Mouse (Mus musculus): ENCODE data around the gene Hist1h2bg.

The Hist1h2bg gene

DNA sequence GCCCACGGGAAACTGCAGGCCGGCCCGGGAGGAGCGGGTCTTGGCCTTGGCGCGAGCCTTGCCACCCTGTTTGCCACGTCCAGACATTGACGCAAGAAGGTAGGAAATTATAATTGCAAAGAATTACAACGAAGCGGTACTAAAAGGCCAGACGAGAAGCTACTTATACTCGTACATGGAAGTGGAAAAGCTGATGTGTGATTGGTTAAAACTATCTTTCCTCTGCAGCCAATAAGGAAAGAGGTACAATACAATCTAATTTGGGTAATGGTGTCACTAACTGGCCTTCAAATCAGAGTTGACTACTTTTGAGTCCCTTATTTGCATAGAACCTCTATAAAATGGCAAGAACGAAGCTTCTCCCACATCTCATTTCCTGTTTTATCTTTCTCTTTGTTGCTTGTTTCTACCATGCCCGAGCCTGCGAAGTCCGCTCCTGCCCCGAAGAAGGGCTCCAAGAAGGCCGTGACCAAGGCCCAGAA is at the start of gene Hist1h2bg, which contains the start of gene Hist1h2ae:
Hist1h2bg (plus strand) TSS at position 375 of the 482 bp plus-strand sequence.
Hist1h2ae (minus strand) TSS at position 199 of the 482 bp plus-strand sequence.
- DNase-seq (ENCODE audit: low read depth, low spot score): peak; percentile 94

DNA sequence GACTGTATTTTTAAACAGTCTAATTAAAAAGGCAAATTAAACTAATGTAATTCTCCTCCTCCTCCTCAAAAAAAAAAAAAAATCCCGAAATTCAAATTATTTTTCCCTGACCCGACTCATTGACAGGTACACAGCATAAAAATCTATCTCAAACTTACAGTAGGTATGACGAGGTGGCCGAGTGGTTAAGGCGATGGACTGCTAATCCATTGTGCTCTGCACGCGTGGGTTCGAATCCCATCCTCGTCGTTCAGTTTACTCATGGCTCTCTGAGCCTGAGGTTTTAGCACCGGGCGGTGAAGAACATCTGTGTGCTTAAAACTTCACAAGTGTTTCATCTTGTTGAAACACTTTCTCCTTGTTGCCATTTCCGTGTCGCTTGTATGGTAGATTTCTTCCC is 49.5 kb upstream of the Hist1h2bg start:
- DNase-seq (ENCODE audit: low read depth, low spot score): peak; percentile 86

DNA sequence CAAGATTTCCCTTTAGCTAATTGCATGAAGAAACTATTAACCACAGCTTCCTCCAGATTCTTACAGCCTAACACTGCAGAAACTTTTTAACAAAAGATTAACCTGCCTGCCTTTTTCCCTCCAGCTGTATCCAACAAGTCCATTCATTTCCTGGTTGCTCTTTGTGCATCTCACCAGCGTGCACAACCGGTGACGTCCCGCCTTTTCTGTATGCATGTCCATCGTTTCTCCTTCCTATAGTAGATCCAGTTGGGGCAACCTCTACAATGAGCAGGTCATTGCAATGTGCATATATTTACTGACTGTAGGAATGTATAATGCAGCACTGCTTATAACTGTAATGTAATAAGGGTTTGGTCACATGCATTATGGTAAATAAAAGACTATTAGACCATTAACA is 47.2 kb upstream of the Hist1h2bg start:
- no peak for DNase-seq (ENCODE audit: low read depth, low spot score)

DNA sequence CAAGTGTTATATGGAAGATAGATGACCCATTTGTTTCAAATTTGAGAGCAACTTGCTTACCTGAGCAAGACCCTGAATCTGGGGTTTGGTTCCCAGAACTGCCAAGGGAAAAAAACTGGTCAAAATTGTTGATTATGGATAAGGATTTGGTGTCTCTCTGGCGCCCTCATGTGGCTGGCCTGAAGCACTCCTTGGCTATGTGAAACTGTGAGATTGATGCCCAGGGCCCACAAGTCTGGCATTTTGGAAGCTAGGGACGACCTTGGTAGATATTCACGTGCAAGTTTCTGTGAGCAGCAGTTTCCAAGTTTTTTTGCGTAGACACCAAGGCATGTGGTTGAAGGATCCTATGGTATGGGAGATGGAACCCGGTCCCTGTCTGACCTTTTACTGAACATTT is 46.5 kb upstream of the Hist1h2bg start:
- peak; percentile 88 for DNase-seq (ENCODE audit: low read depth, low spot score)

DNA sequence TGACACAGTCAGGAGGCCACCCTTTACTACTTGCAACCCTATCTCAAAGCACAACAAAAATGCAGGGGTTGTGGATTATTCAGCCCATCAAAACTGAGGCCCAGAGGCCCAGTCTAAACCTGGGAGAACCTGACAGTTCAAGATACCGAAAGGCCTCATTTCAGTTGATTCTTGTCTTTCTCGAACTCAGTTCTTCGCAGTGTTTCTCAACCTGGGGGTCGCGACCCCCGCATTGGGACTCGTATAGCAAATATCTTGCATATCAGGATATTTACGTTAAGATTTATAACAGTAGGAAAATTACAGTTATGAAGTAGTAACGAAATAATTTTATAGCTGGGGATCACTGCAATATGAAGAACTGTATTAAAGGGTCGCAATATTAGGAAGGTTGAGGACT is 45.3 kb upstream of the Hist1h2bg start:
- peak; percentile 88 for DNase-seq (ENCODE audit: low read depth, low spot score)

DNA sequence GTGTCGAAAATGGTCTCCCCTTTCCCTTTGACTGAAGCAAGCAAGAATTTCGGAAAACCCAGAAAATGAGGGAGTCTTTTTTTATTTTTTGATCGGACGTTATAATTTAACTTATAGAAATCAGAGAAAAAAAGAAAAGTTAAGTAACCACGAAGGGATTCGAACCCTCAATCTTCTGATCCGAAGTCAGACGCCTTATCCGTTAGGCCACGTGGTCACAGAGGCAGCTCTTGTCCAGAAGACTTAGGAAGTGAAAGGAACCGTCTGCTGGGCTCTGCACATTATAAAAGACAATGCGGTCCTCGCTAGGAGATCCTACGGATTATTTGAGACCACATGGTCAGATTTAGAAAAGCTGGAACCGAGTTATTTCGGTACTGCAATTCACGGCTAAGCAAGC is 44.9 kb upstream of the Hist1h2bg start:
- DNase-seq (ENCODE audit: low read depth, low spot score): peak; percentile 92

DNA sequence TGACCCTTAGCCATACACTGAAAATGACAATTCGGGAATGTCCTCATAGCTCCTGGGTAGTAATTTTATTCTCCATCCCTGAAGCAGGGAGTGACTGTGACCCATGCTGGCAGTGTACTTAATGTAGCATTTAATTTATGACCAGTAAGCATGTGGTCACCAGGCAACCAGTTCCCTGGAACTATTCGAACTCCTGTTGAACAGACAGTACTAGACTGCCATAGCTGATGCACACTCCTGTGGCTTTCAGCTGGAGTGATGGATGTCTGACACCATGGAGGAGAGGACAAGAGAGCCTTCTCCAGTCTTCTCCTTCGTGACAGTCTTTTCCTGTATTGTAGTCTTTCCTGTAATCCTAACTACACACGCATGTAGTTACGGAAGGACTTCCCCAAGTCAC is 42.2 kb upstream of the Hist1h2bg start:
- peak; percentile 14 for DNase-seq (ENCODE audit: low read depth, low spot score)

DNA sequence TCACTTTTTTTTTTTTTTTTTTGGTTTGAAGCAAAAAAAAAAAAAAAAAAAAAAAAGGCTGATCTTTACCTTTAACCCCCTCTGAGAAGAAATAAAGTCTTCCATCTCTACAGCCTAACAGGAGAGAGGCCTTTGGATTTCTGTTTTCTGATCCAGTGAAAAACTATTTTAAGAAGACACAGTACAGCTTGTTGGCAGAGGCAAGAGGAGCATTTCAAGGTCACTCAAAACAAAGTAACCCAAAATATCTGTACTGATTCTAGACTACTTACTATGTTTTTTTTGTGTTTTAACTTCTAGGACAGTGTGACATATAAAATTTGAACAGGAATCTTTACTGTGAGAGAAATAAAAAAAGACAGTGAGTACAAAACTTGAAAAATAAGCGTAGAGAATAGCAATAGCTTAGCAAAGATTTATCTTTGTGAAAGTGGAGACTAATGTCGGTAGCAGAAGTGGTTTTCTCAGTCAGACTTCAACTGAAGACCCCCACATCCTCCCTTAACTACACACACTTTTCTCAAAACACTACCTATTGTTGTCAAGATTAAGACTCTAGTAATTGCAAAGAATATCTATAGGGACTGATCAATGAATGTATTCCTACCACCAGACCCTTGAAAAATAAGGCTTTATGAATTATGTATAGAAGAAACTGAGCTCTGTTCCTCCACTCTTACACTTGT is 41.6 kb upstream of the Hist1h2bg start:
- DNase-seq (ENCODE audit: low read depth, low spot score): no peak

DNA sequence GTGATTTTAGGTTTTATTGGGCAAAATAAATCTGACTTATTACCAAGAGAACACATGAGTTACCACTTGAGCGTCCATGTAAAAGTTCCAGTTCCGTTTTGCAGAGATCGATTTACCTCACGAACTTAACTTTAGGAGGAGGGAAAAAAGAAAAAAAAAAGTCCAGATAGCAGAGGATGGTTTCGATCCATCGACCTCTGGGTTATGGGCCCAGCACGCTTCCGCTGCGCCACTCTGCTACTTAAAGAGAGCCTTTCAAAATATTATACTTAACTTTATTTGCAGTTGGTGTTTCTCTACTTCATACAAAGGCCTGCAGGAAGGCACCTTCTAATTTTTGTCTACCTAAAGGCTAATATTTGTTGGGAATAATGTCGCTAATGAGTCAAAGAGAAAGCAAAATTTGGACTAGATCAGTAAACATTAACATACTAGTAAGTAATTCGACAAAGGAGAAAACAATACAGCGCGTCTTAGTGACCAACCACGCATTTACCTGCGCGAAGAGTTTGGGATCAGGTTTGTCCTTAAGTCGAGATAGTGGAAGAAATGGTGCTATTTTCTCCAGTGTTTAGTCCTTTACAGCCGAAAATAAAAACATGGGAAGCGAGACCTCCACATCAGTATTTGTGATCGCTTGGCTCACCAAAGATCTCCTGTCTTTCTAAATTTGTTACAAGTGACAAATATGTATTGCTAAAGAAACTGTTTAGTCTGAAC is 40.9 kb upstream of the Hist1h2bg start:
- DNase-seq (ENCODE audit: low read depth, low spot score): peak; percentile 85

DNA sequence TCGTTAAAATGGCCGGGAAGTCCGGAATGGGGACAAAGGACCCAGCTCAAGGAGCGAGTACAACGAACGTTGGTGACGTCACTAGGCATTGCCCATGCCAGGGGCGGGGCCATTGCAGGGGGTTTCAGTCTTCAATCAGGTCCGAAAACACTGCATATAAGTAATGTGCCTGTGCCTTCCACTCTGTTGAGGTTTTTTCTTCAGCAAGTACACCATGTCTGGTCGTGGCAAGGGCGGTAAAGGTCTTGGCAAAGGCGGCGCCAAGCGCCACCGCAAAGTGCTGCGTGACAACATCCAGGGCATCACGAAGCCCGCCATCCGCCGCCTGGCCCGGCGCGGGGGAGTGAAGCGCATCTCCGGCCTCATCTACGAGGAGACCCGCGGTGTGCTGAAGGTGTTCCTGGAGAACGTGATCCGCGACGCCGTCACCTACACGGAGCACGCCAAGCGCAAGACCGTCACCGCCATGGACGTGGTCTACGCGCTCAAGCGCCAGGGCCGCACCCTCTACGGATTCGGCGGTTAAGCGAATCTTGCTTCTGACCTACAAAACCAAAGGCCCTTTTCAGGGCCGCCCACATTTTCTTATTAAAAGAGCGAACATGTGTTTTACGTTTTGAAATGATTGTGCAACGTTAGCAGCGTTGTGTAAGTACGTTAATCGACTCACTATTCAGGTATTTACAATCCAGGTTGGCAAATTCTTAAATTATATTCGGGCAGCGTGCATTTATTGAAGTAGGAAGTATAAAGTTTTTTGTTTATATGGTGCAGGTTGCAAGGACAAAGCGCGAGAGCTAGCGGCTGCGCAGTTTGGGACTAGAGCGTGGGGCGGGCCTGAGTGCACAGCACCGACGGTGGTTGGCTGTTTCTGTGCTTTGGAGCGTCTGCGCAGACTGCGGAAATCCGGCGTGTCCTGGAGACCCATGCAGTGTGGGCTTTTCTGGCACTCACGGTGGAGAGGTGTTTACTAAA is 40.0 kb upstream of the Hist1h2bg start, which contains the start of gene Hist1h4h:
Hist1h4h (plus strand) TSS at position 150 of the 975 bp plus-strand sequence.
- DNase-seq (ENCODE audit: low read depth, low spot score): peak; percentile 97

DNA sequence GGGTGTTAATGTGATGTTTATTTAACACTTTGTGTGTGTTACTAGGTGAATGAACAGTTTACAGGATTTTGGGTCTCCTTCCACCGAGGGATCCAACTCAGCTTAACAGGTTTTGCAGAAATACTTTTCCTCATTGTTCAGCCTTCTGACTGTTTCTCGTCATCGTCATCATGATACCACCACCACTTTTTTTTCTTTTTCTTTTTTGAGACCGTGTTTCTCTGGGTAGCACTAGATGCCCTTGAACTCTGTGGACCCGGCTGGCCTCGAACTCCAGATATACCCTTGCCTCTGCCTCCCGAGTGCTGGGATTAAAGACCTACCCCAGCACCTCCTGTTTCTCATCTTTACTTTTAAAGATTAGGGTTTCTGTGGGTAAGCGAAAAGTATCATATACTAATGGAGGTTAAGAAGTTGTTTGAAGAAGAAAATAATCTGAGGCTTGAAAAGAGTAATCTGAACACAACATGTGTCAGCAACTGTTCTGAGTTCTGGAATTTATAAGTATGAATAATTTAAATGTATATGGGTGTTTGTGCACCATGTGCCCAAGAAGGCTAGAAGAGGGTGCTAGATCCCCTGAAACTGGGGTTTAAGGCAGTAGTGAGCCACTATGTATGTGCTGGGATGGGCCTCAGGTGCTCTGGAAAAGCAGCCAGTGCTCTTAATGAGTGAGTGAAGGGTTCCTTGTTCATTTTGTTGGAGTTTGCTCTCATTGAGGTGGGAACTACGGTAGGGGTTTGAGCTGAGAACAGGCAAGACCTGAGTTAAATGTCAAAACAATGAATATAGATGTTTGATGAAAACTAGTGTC is 38.7 kb upstream of the Hist1h2bg start:
- peak; percentile 74 for DNase-seq (ENCODE audit: low read depth, low spot score)

DNA sequence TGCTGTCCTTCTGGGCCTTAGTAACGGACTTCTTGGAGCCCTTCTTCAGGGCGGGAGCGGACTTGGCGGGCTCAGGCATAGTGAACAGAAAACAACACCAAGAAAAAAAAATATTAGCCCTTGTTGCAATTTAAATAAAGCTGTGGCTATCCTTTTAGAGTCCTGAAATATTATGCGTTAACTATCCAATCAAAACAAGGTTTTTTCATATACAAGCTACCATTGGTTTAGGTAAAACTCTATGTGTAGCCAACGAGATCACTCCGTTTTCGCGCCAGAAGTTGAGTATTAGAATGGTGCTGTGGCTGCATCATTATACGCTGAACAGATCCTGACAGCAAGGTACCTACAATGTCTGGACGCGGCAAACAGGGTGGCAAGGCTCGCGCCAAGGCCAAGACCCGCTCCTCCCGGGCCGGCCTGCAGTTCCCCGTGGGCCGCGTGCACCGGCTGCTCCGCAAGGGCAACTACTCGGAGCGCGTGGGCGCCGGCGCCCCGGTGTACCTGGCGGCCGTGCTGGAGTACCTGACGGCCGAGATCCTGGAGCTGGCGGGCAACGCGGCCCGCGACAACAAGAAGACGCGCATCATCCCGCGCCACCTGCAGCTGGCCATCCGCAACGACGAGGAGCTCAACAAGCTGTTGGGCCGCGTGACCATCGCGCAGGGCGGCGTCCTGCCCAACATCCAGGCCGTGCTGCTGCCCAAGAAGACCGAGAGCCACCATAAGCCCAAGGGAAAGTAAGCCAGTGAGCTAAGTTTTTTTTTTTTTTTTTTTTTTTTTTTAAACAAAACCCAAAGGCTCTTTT is 37.4 kb upstream of the Hist1h2bg start, which contains the start of gene Hist1h2af:
Hist1h2af (plus strand) TSS at position 347 of the 808 bp plus-strand sequence.
- peak; percentile 94 for DNase-seq (ENCODE audit: low read depth, low spot score)

DNA sequence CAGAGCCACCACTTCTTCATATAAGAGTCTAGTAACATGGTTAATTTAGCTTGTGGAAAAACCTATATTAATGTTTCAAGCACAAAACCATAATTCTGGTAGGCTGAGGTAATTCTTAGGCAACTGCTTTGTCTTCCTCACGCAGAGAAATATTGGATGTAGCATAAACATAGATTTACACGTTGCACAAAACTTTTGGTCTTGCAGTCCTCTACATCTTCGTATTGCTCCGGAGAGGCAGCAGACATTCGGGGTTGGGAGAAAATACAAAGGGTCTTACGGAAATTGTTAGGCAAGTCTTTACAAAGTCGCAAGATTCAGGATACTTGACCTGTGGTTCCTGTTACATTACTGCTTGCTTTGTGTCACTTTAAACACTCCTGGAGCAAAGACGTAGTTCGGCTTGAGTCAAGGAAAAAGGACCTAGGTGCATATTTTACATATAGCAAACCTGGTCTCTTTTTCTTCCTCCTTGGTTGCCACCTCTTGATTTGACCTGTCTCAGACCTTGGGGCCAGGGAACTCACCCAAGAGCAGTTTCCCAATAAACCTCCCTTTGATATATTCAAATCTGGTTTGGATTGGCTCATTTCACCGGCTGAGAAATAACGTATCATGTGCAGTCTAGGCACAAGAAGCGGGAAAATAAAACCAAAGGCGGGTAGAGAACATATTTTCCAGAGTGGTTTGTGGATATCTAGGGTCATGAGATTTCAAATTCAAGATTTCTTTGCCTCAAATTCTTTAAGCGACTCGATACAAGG is 36.6 kb upstream of the Hist1h2bg start:
- no peak for DNase-seq (ENCODE audit: low read depth, low spot score)

DNA sequence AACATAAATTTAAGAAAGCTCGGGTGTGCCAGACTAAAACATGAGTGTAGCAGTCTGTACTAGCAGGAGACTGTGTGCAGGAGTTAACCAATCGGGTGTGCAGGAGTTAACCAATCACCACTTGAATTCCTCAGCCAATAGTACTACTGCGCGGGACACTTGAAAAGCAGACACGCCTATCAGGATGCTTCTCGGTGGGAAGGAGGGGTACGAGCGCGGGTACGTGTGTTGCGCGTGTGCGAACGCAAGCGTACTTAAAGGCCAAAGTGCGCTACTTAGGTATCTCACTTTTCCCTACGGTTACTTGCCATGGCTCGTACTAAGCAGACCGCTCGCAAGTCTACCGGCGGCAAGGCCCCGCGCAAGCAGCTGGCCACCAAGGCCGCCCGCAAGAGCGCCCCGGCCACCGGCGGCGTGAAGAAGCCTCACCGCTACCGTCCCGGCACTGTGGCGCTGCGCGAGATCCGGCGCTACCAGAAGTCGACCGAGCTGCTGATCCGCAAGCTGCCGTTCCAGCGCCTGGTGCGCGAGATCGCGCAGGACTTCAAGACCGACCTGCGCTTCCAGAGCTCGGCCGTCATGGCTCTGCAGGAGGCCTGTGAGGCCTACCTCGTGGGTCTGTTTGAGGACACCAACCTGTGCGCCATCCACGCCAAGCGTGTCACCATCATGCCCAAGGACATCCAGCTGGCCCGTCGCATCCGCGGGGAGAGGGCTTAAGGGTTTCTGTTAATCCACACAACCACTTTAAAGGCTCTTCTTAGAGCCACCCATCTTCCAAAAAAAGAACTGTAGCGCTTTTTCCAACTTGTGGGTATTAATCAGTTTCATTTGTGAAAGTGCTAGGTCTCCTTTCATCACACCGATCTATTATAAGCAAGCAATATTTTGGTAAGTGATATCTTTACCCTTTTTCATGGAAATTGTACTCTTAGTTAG is 35.8 kb upstream of the Hist1h2bg start, which contains the start of gene Hist1h3g:
Hist1h3g (plus strand) TSS at position 286 of the 939 bp plus-strand sequence.
- peak; percentile 97 for DNase-seq (ENCODE audit: low read depth, low spot score)

DNA sequence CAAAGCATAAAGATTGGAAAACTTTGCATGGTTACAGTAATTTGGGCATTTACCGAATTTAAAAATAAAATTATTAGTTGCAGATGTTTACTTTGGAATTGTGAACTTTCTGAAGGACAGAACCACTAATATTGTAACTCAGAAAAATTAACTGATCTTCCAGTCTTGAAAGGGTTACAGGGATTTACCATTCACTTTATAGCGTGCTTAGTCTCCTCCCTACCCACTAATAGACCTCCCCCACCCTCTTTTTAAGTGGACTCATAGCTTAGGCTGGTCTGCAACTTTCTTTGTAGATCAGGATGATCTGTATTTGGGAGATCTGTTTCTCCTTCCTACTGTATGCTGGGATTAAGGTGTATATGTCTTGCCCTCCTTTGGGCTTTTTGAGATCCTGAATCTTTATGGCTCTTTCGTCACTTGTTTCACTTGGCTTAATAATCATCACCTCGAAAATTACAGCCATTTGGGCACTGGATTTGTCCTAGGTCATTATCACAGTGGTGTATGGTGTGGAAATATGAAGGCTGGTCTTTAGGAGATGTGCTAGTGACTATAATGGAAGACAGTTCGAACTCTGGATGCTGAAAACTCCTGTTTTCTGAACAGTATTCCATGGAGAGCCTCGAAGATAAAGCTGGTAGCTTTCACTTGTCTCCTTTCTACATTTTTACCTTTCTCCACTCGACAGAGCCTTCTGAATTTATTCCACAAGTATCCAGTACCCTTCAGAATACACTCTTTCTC is 34.9 kb upstream of the Hist1h2bg start:
- peak; percentile 52 for DNase-seq (ENCODE audit: low read depth, low spot score)

DNA sequence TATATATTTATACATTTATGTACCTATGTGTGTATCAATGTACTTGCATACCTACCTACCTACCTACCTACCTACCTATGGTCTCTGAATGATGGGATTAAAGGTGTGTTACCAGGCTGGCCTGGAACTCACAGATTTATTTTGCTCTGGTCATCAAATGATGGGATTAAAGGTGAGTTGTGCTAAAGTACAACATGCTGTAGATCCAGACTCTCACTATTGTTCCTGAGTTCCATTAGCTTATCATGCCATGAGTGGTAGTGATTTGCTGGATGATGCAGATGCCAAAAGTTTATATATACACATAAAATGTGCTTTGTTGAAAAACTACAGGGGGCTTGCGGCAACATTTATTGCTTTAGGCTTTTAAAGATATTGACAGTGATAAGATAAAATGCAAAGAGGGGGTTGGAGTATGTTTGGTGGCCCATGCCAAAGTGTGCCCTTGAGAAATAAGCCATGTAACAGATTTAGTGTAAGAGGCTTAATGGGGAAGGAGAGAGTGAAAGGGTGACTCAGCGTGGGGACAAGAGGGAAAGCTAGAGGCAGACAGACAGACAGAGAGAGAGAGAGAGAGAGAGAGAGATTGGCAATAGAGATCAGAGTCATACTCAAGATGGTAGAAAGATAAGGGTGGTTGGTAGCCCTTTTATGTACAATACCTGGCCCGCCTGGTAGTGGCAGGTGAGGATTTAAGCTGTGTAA is 34.0 kb upstream of the Hist1h2bg start:
- peak; percentile 31 for DNase-seq (ENCODE audit: low read depth, low spot score)

Measured in A20 (cell line).